Mouse (Mus musculus): ENCODE data around the gene Eif2b3. TPM values are rescaled to one million over a fixed set of nuclear protein-coding genes. Genes with fewer than 3 reads are reported as not detected.

The Eif2b3 gene
- total and polyA plus RNA-seq, 3 experiments = 7.9 to 14.6 (median 12.0) TPM

DNA sequence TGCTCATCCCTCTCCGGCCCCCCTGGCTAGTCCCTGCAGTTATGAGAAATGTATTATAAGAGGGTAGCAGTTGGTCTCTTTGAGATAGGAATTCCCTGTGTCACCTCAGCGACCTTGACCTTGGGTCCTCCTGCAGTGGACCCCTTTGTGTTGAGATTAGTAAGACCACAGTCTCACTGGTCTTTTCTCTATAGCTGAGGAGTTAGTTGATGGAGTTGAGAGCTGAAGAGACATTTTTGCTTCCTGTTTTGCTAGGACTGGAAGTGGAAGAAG, 79.5 kb downstream of the Eif2b3 start:
- Histone ChIP-seq H3K4me1 (ENCODE audit: control insufficient read depth, insufficient read depth, low read length) (peaks cover 6% of the 10 kb centered on the region), H3K79me2 (replicated peaks; ENCODE audit: control insufficient read depth, insufficient read depth, low read length) (no peaks in the 10 kb centered on the region), H3K9ac (ENCODE audit: low read depth, low read length) (no peak overlapping the region), H3K4me3 (no peak overlapping the region), H3K27me3 (ENCODE audit: control insufficient read depth, insufficient read depth, low read length) (0 out of 2 replicates have a peak, but pooled peaks cover 2% of the 10 kb centered on the region), H3K27ac (no peak overlapping the region), H3K36me3 (ENCODE audit: control insufficient read depth, insufficient read depth, low read length) (no peaks in the 10 kb centered on the region)
- no peak for DNase-seq
- WGBS = 79% methylated on average over 2 of the region's 2 CpGs
- no peak for TF ChIP-seq EP300 (IDR thresholded peaks at IDR 0.05; ENCODE audit: insufficient read depth, low read depth, low read length)
- TF ChIP-seq CTCF (IDR thresholded peaks at IDR 0.05) = no peak
- TF ChIP-seq POLR2A (IDR thresholded peaks at IDR 0.05; ENCODE audit: insufficient read depth, low read depth, low read length) = no peak
- intact Hi-C loops (cut with DNase I) = loop anchor here (5.0 kb wide), 1 partner anchor 39 kb away; no protein-coding TSS in a partner anchor

DNA sequence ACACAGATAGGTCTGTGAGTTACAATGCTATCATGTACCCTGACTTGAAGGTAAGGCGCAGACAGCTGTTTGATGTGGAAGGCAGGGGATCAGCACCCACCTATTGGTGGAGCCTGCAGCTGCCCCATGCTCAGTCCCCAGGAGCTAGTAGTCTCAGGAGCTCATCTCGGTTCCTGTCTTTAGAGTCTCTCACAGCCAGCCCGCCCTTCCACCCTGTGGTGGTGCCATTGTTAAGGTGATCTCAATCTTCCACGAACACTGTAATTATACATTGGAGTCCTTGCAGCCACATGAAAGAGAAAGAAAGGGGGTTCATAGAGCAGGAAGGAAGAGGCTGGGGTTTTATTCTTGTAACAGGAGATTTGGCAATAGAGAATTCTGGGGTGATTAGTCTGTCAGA, 80.8 kb downstream of the Eif2b3 start:
- DNase-seq = no peak
- no peak overlapping the region for H3K9ac ChIP-seq (ENCODE audit: low read depth, low read length)
- no peaks in the 10 kb centered on the region for H3K79me2 ChIP-seq (replicated peaks; ENCODE audit: control insufficient read depth, insufficient read depth, low read length)
- no peak overlapping the region for H3K27ac ChIP-seq
- 0 out of 2 replicates have a peak, but pooled peaks cover 2% of the 10 kb centered on the region for H3K27me3 ChIP-seq (ENCODE audit: control insufficient read depth, insufficient read depth, low read length)
- peaks cover 6% of the 10 kb centered on the region for H3K4me1 ChIP-seq (ENCODE audit: control insufficient read depth, insufficient read depth, low read length)
- 75% methylated on average over 4 of the region's 4 CpGs for WGBS
- H3K4me3 ChIP-seq = no peak overlapping the region
- intact Hi-C loops (cut with DNase I) = loop anchor here (2.0 kb wide), 1 partner anchor 21 kb away; no protein-coding TSS in a partner anchor
- no peaks in the 10 kb centered on the region for H3K36me3 ChIP-seq (ENCODE audit: control insufficient read depth, insufficient read depth, low read length)
- TF ChIP-seq CTCF (IDR thresholded peaks at IDR 0.05) = no peak
- TF ChIP-seq POLR2A (IDR thresholded peaks at IDR 0.05; ENCODE audit: insufficient read depth, low read depth, low read length) = no peak
- no peak for TF ChIP-seq EP300 (IDR thresholded peaks at IDR 0.05; ENCODE audit: insufficient read depth, low read depth, low read length)

GRCm38 (mm10) chr4:117101218-117101617, 82.0 kb downstream of the Eif2b3 start:
- Histone ChIP-seq H3K36me3 (ENCODE audit: control insufficient read depth, insufficient read depth, low read length) (no peaks in the 10 kb centered on the region), H3K27me3 (ENCODE audit: control insufficient read depth, insufficient read depth, low read length) (0 out of 2 replicates have a peak, but pooled peaks cover under 1% of the 10 kb centered on the region), H3K27ac (peak overlapping the region; percentile 6; the same call in 1 of the 2 replicates), H3K4me1 (ENCODE audit: control insufficient read depth, insufficient read depth, low read length) (peaks cover 6% of the 10 kb centered on the region), H3K9ac (ENCODE audit: low read depth, low read length) (no peak overlapping the region), H3K4me3 (no peak overlapping the region), H3K79me2 (replicated peaks; ENCODE audit: control insufficient read depth, insufficient read depth, low read length) (no peaks in the 10 kb centered on the region)
- DNase-seq = peak; percentile 41 to 52
- peak; percentile 66; the same call in 1 of the 2 replicates for TF ChIP-seq EP300 (IDR thresholded peaks at IDR 0.05; ENCODE audit: insufficient read depth, low read depth, low read length)
- peak; percentile 66 for TF ChIP-seq CTCF (IDR thresholded peaks at IDR 0.05)
- TF ChIP-seq POLR2A (IDR thresholded peaks at IDR 0.05; ENCODE audit: insufficient read depth, low read depth, low read length) = peak; percentile 59
- intact Hi-C loops (cut with DNase I) = loop anchor here (2.0 kb wide), 1 partner anchor 20 kb away; no protein-coding TSS in a partner anchor
- WGBS = 39% methylated on average over 7 of the region's 7 CpGs

DNA sequence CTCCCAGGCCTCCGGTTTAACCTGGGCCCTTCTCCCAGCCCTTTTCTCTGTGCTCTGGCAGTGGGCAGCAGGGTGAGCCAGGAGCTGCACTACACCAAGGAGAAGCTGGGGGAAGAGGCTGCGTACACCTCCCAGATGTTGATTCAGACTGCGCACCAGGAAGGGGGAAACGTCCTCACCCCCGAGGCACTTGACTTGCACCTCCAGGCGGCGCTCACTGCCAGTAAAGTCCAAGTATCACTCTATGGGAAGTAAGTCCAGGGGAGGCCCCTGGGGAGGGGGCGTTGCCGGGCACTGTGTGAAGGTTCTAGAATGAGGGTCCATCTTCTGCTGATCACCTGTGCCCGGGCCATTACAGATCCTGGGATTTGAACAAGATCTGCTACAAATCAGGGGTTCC, 85.5 kb downstream of the Eif2b3 start:
- Histone ChIP-seq H3K9ac (ENCODE audit: low read depth, low read length) (no peak overlapping the region), H3K4me3 (no peak overlapping the region), H3K27ac (no peak overlapping the region), H3K27me3 (ENCODE audit: control insufficient read depth, insufficient read depth, low read length) (no peaks in the 10 kb centered on the region), H3K36me3 (ENCODE audit: control insufficient read depth, insufficient read depth, low read length) (no peaks in the 10 kb centered on the region), H3K79me2 (replicated peaks; ENCODE audit: control insufficient read depth, insufficient read depth, low read length) (no peaks in the 10 kb centered on the region), H3K4me1 (ENCODE audit: control insufficient read depth, insufficient read depth, low read length) (peaks cover 1% of the 10 kb centered on the region; the same call in 1 of the 2 replicates)
- DNase-seq = no peak
- TF ChIP-seq CTCF (IDR thresholded peaks at IDR 0.05) = no peak
- TF ChIP-seq POLR2A (IDR thresholded peaks at IDR 0.05; ENCODE audit: insufficient read depth, low read depth, low read length) = no peak
- no peak for TF ChIP-seq EP300 (IDR thresholded peaks at IDR 0.05; ENCODE audit: insufficient read depth, low read depth, low read length)
- WGBS = 73% methylated on average over 10 of the region's 10 CpGs
- intact Hi-C loops (cut with DNase I) = no loop called here

DNA sequence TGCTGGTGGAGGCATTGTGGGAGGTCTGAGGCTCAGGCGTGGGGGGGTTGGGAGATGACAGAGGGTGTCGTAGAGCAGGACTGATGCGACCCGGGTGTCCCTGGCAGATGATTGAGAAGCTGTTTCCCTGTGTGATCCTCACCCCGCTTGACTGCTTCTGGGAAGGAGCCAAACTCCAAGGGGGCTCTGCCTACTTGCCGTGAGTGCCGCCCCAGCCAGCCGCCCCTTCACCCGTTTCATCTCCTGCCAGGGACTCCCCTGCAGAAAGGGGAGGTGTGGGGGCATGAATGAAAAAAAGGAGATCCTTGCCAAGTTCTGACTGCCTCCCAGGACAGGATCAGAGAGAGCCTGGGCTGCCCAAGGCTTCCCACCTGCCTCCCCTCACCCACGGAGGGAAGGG, 85.9 kb downstream of the Eif2b3 start:
- no peak for DNase-seq
- WGBS = 68% methylated on average over 10 of the region's 10 CpGs

GRCm38 (mm10) chr4:117107813-117108523, 88.8 kb downstream of the Eif2b3 start:
- intact Hi-C loops (cut with DNase I) = no loop called here
- Histone ChIP-seq H3K27me3 (ENCODE audit: control insufficient read depth, insufficient read depth, low read length) (no peaks in the 10 kb centered on the region), H3K36me3 (ENCODE audit: control insufficient read depth, insufficient read depth, low read length) (no peaks in the 10 kb centered on the region), H3K4me1 (ENCODE audit: control insufficient read depth, insufficient read depth, low read length) (no peaks in the 10 kb centered on the region), H3K9ac (ENCODE audit: low read depth, low read length) (no peak overlapping the region), H3K4me3 (no peak overlapping the region), H3K79me2 (replicated peaks; ENCODE audit: control insufficient read depth, insufficient read depth, low read length) (no peaks in the 10 kb centered on the region), H3K27ac (no peak overlapping the region)
- TF ChIP-seq CTCF (IDR thresholded peaks at IDR 0.05) (no peak), EP300 (IDR thresholded peaks at IDR 0.05; ENCODE audit: insufficient read depth, low read depth, low read length) (no peak), POLR2A (IDR thresholded peaks at IDR 0.05; ENCODE audit: insufficient read depth, low read depth, low read length) (no peak)
- DNase-seq = no peak
- WGBS = 88% methylated on average over 18 of the region's 18 CpGs

More for the DNA sequence above, 85.9 kb downstream of the Eif2b3 start:
- TF ChIP-seq EP300 (IDR thresholded peaks at IDR 0.05; ENCODE audit: insufficient read depth, low read depth, low read length) = no peak
- TF ChIP-seq POLR2A (IDR thresholded peaks at IDR 0.05; ENCODE audit: insufficient read depth, low read depth, low read length) = no peak
- TF ChIP-seq CTCF (IDR thresholded peaks at IDR 0.05) = no peak
- Histone ChIP-seq H3K27ac (no peak overlapping the region), H3K36me3 (ENCODE audit: control insufficient read depth, insufficient read depth, low read length) (no peaks in the 10 kb centered on the region), H3K4me1 (ENCODE audit: control insufficient read depth, insufficient read depth, low read length) (peaks cover 1% of the 10 kb centered on the region; the same call in 1 of the 2 replicates), H3K9ac (ENCODE audit: low read depth, low read length) (no peak overlapping the region), H3K4me3 (no peak overlapping the region), H3K27me3 (ENCODE audit: control insufficient read depth, insufficient read depth, low read length) (no peaks in the 10 kb centered on the region), H3K79me2 (replicated peaks; ENCODE audit: control insufficient read depth, insufficient read depth, low read length) (no peaks in the 10 kb centered on the region)
- intact Hi-C loops (cut with DNase I) = no loop called here

Data from heart, adult 2 months (tissue).